Mouse (Mus musculus) gastrocnemius, adult 8-10 months (tissue): ENCODE results near the gene Dock3. TPM values are rescaled to one million over a fixed set of nuclear protein-coding genes. Genes with fewer than 3 reads are reported as not detected.
A peak's percentile ranks its signal among the peaks of the same experiment; 100 is the strongest.

Experiments used
- DNase-seq, 2 experiments: peaks; one replicate each; pipeline ENCODE4 v3.0.0; 2022; ENCODE audit warnings: low spot score in 2 of 2
- total RNA-seq, 4 experiments: library from RNA; stranded (reverse); gene quantifications; 2 replicates each; pipeline ENCODE4 v1.2.4; 2022

Dock3 gene
- under 1 TPM in 3 of 4 experiments, not detected in 1; 0.13 to 0.32 (median 0.19) TPM for total RNA-seq

- peak; percentile 29 to 34 for DNase-seq
Observed at GRCm38 (mm10) chr9:107231539-107232139, at the start of gene Dock3. Dock3 (minus strand) TSS chr9:107231909.

- DNase-seq: no peak
Observed at GRCm38 (mm10) chr9:107280322-107281027, 48.8 kb upstream of the Dock3 start.

DNA sequence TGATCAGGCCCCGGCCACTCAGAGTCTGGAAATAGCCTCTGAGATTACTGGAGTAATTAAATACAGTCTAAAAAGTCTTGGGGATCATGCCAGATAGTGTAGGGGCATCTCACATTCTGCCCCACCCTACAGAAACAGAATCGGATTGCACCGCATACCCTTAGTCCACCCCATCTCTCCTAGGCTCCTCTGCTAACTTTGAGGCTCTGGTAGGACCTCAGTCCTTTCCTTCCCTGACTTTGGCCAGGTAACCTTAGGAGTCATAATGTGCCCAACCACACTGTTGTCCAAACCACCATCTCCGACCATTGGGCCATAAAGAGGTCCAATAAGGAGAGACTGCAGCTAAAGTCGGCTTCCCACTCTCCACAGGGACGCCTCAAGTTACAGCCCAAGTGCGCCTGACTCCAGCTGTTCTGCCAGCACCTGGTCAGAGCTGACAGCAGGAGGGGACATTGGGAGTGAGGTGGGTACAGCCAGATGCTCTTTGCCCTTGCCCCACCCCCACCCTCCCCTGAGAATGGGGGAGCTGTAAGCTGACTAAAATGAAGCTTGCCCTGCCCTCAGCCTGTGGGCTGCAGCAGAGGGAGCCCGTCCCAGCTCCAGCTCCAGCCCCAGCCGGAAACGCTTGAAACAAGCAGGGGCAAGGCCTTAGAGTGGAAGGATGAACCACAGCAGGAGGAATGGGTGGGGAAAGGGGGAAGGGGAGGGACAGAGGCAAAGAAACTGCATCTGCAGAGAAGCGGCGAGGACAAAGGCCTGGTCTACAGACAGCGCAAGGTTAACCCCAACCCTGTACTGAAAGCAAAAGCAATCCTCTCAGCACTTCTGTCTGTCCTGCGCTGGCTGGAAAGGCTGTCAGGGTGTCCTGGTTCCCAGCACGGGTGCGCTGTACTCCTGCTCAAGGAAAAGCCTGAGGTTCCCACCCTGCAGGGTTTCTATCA lies 47.9 kb upstream of the Dock3 start:
- peak; percentile 48 to 74 for DNase-seq

GRCm38 (mm10) chr9:107278527-107279377 lies 47.0 kb upstream of the Dock3 start:
- DNase-seq: peak; percentile 39 to 53

GRCm38 (mm10) chr9:107278126-107278525 lies 46.4 kb upstream of the Dock3 start:
- no peak for DNase-seq

GRCm38 (mm10) chr9:107277603-107278002 lies 45.9 kb upstream of the Dock3 start:
- no peak for DNase-seq

GRCm38 (mm10) chr9:107275710-107276109 lies 44.0 kb upstream of the Dock3 start:
- no peak for DNase-seq

DNA sequence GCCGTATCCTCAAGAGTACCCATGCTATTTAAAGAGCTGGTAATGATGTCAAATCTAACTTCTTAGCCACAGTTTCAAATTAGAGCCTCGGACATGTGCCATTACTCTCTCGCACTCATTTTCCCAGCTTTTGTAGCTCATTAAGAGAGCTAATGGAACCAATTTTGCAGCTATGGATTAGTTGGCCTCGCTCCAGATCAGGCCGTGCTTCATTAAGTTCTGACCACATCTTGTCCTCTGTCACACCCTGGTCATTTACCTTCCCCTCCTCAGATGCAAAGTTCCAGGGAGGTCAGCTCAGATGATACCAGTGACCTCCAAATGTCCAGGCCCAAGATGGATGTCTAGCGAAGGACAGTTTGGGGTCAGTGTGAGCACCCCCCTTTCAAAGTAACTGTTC lies 43.0 kb upstream of the Dock3 start:
- DNase-seq: no peak

GRCm38 (mm10) chr9:107273184-107273583 lies 41.5 kb upstream of the Dock3 start:
- no peak for DNase-seq

GRCm38 (mm10) chr9:107272284-107272683 lies 40.6 kb upstream of the Dock3 start:
- no peak for DNase-seq

DNA sequence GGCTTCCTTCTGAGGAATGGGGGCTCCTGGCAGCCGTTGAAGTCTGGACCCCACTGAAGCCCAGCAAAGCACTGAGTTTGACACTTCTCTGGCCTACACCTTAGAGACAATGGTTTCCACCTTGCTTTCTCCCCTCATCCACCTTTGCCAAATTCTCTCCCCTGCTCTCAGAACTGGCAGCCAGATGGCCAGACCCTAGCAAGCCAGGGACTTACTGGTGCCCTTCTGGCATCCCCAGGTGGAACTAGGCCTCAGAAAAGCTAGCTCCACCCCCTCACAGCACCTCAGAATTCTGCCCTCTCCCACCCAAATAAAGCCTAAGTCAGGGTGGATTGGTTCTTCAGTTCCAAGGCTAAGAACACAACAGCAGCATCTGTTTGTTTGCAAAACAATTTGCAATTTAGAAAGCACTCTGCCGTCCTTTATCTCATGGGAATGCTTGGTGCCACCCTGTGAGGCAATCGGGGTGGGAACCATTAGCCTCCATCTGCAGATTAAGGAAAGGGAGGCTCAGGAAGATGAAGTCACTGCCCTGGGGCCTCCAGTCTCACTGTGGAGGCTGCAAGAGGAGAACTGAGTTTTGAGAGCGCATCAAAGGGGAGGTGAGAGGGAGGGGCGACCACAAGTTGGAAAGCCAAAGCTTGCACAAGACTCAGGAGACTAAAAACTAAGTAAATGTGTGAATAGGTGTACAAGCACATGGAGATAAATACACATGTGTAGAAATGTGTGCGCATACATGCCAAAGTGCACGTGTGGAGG lies 39.6 kb upstream of the Dock3 start:
- no peak for DNase-seq

DNA sequence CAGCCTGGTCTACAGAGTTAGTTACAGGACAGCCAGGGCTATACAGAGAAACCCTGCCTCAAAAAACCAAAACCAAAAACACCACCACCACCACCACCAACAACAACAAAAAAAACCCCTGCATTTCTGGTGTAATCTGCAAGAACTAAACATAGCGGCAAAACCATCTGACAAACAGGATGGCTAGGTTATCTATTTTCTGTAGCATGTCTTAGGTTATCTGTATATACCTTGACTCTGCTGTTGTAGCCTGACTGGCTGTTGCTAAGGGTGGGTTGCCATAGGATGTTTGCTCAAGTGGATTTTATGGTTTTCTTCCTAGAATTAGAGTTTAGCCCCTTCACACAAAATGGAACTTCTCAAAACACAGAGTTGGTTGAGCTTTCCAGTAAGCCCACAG lies 38.1 kb upstream of the Dock3 start:
- no peak for DNase-seq

DNA sequence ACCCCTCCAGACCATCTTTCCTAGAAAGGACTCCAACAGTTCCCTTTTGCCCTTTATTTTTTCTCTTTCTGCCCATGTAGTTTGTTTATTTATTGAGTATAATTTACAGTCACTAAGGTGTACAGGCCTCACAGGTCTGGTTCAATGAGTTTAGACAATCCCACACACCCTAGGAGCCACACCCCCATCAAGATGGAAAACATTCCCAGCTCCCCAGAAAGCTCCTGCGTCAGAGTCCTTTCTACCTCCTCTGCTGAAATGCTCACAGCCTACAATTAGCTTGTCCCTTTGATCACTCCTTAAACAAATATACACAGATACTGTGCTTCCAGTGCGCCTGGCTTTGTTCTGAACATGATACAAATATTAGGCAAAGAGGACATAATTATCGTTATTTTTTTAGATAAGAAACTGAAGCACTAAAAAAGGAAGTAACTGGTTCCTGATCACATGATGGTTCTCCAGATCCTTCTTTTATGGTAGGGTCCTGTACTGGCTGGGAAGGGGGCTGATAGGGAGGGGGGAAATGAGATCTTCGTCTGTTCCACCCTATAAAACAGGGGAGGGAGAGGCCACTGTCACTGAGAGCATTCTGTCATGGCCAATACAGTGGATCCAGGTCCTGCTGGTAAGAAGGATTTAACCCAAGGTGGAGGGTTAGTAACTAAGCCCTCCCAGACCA lies 36.2 kb upstream of the Dock3 start:
- no peak for DNase-seq

DNA sequence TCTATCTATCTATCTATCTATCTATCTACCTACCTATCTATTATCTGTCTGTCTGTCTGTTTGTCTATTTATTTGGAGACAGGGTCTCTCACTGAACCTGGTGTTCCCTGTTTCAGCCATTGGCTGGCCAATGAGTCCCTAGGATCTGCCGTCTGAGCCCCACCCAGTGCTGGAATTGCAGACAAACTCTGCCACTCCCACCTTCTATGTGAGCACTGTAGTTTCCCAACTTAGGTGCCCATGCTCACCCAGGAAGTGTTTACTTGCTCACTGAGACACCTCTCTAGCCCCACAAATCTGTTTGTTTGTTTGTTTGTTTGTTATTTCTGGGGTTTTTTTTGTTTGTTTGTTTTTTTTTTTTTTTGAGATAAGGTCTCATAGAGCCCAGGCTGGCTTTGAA lies 35.3 kb upstream of the Dock3 start:
- DNase-seq: no peak

DNA sequence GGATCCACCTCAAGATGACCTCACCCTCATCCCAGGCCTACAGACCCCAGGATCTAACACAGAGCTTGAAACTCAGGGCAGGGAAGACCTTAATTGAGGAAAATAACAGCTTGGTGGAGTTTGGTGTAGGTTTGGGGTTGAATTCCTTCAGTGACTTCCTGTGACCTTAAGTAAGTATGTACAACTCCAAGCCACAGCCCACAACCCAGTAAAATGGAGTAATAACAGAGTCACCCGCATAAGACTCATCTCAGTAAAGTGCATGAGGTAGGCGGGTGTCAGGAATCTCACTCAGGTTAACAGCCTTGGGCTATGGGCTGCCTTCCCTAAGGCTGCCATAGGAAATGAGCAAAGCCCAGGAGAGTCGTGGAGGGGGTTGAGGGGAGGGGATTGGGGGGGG lies 33.0 kb upstream of the Dock3 start:
- DNase-seq: no peak

DNA sequence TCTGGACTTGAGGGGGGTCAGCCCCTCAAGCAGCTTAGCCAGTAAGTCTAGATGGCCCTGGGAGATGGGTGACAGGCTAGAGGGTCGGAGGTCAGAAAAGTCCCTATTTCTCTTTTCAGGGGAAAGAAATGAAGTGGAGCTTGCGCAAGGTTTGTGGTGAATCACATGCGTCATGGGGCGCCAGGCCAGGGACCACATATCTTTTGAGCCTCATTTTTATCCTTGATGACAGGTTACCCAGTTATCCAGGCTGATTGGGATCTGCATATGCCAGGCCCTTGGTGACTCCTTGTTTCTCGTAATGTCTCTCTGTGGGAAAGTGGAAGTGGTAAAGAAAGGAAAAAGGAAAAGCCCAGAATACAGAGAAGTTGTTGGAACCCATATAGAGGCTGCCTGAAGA lies 32.2 kb upstream of the Dock3 start:
- DNase-seq: no peak

- DNase-seq: no peak
Observed at GRCm38 (mm10) chr9:107262375-107262774, 30.7 kb upstream of the Dock3 start.

DNA sequence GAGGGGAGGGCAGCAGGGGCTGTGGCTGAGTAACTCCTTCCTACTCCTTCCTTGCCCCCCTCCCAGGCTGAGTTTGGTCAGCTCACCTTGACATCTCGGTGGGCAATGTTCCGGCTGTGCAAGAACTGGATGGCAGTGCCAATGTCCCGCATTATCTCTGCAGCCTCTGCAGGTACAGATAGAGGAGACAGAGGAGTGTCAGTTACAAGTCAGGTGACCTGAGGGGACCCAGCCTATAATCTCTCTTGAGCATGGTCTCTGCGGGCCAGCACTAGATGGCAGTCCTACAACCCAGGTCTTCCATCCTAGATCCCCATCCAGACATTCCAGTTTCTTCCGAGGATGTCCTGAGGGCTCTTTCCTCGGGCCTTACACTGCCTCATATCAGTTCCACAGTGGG lies 30.1 kb upstream of the Dock3 start:
- DNase-seq: no peak

DNA sequence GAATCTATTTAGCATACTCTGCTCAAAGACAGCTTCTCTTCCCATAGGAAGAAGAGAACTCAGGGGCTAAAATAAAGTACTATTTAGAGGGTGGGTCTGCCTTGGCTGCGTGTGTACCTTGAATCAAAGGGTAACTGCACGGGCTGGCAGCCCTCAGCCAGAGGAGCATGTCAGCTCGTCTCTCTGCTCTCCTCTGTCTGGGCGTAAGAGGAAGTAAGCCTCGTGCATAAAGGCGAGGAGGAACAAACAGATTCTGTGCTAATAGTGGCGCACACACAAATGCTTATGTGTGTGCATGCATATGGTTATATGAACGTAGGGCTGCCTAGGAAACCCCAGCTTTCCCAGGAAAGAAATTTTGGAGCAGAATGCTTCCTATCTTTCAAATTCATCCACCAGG lies 29.1 kb upstream of the Dock3 start:
- no peak for DNase-seq

- no peak for DNase-seq
Observed at GRCm38 (mm10) chr9:107260429-107260828, 28.7 kb upstream of the Dock3 start.
